Mouse (Mus musculus) liver, embryonic 14.5 days (tissue): ENCODE results near the gene Hrc. TPM values are rescaled to one million over a fixed set of nuclear protein-coding genes. Genes with fewer than 3 reads are reported as not detected.

Experiments used
- ATAC-seq: fragments of 200-750 bp; cut with Nextera tagmentation; 2 replicates; pipeline ENCODE4 v1.8.0; 2017; ENCODE audit warnings: moderate number of reproducible peaks, mild to moderate bottlenecking, moderate library complexity; ENCODE audit not compliant: insufficient read depth
- DNase-seq, 3 experiments: peaks; one replicate each; pipeline ENCODE4 v3.0.0-alpha.2; 2012 to 2013; ENCODE audit warnings: low read depth in 3 of 3, low spot score in 3 of 3
- H3K27ac ChIP-seq: fragments of 300-500 bp; sonication (generic); 2 replicates; pipeline ENCODE4 v1.5.1; 2014; ENCODE audit warnings: moderate library complexity, mild to moderate bottlenecking, control low read depth, inconsistent platforms
- H3K27me3 ChIP-seq: fragments of 300-500 bp; sonication (generic); 2 replicates; pipeline ENCODE4 v1.6.1; 2014; ENCODE audit warnings: mild to moderate bottlenecking, low read length, moderate library complexity; ENCODE audit not compliant: control insufficient read depth, insufficient read depth
- H3K36me3 ChIP-seq: fragments of 300-500 bp; sonication (generic); replicated peaks from 2 replicates; pipeline ENCODE4 v1.6.1; 2014; ENCODE audit warnings: low read depth; ENCODE audit not compliant: control insufficient read depth, insufficient read depth
- H3K4me1 ChIP-seq, 2 experiments: fragments of 200-500 bp in 1 of 2; fragments of 300-500 bp in 1 of 2; sonication (generic) in 1 of 2; replicated peaks; 2 replicates each; pipeline ENCODE4 v1.6.1; 2012 to 2014; ENCODE audit warnings: antibody characterized with exemption in 1 of 2, inconsistent platforms in 1 of 2, low read length in 1 of 2; ENCODE audit not compliant: control insufficient read depth in 2 of 2, insufficient read depth in 2 of 2
- H3K4me2 ChIP-seq: fragments of 300-500 bp; sonication (generic); 2 replicates; pipeline ENCODE4 v1.6.1; 2014; ENCODE audit warnings: low read depth, mild to moderate bottlenecking, control low read depth, moderate library complexity
- H3K4me3 ChIP-seq, 2 experiments: fragments of 200-500 bp in 1 of 2; fragments of 300-500 bp in 1 of 2; sonication (generic) in 1 of 2; 2 replicates each; pipeline ENCODE4 v1.5.1; 2012 to 2014; ENCODE audit warnings: low read depth in 2 of 2, low read length in 2 of 2, mild to moderate bottlenecking in 2 of 2, control low read depth in 1 of 2, inconsistent platforms in 1 of 2, moderate library complexity in 1 of 2; ENCODE audit not compliant: insufficient read depth in 1 of 2
- H3K9ac ChIP-seq: fragments of 300-500 bp; sonication (generic); replicated peaks from 2 replicates; pipeline ENCODE4 v1.6.1; 2014; ENCODE audit warnings: mild to moderate bottlenecking, control low read depth, moderate library complexity
- H3K9me3 ChIP-seq: fragments of 300-500 bp; sonication (generic); 2 replicates; pipeline ENCODE4 v1.6.1; 2016; ENCODE audit warnings: low read length, mixed read lengths; ENCODE audit not compliant: control insufficient read depth
- CTCF ChIP-seq: IDR thresholded peaks from 2 replicates; pipeline ENCODE4 v1.5.1; 2016; ENCODE audit warnings: antibody characterized with exemption, low read depth, control low read depth
- EP300 ChIP-seq: IDR thresholded peaks from 2 replicates; pipeline ENCODE4 v1.6.1; 2016; ENCODE audit warnings: antibody characterized with exemption, low read depth
- WGBS: fragments of 180-500 bp; shearing (Covaris S2); extraction: QIAGEN DNeasy Blood & Tissue Kit; methylation state at CpG from one replicate; pipeline ENCODE4 v1.1.7; 2014; ENCODE audit not compliant: insufficient replicate concordance; 5-methylcytosine and 5-hydroxymethylcytosine counted together
- polyA plus RNA-seq, 2 experiments: library from polyadenylated mRNA; depleted of rRNA in 1 of 2; stranded (reverse) in 1 of 2; unstranded in 1 of 2; fragments of >200 nt; fragmentation: Nextera tagmentation in 1 of 2; extraction: Ambion mirVana in 1 of 2; gene quantifications; 2 replicates each; pipeline versions ENCODE4 v1.2.1 to v1.2.3; 2012 to 2014

Gene Hrc
- polyA plus RNA-seq, 2 experiments, result 0.07 TPM; not detected in 1

- Histone ChIP-seq H3K36me3 (no peaks in the 10 kb centered on the region), H3K9ac (peak overlapping the region; percentile 58), H3K27ac (no peak overlapping the region), H3K9me3 (no peaks in the 10 kb centered on the region), H3K27me3 (peaks cover 66% of the 10 kb centered on the region), H3K4me2 (peak overlapping the region; percentile 83), H3K4me1 (peaks cover 8 to 10% of the 10 kb centered on the region in 2 experiments), H3K4me3 (peak overlapping the region; percentile 54 to 57)
- TF ChIP-seq CTCF (peak; percentile 91), EP300 (no peak)
- DNase-seq (peak; percentile 81 to 86 (median 85)), ATAC-seq (peak; percentile 82)
- under 1% methylated on average over 70 of the region's 70 CpGs for WGBS
These were observed 32.2 kb downstream of the Hrc start for GRCm38 (mm10) chr7:45367020-45367880.

DNA sequence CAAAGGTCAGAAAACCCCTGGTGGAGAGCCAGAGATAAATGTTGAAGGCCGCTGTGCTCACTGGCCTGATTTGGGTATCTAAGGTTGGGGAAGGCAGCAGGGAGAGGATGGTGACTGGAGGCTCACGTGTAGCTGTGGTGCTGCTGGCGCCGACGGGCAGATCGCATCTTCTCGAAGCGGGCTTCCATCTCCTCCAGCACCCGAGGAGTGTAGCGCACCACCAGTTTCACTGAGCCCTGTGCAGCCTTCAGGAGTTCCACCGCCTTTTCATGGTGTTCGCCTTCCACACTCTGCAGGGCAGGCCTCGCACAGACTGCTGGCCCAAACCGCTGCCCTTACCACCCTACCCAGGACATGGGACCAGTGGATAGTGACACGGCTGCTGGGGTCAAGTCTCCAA, 33.1 kb downstream of the Hrc start:
- no peak overlapping the region for H3K4me3 ChIP-seq

DNA sequence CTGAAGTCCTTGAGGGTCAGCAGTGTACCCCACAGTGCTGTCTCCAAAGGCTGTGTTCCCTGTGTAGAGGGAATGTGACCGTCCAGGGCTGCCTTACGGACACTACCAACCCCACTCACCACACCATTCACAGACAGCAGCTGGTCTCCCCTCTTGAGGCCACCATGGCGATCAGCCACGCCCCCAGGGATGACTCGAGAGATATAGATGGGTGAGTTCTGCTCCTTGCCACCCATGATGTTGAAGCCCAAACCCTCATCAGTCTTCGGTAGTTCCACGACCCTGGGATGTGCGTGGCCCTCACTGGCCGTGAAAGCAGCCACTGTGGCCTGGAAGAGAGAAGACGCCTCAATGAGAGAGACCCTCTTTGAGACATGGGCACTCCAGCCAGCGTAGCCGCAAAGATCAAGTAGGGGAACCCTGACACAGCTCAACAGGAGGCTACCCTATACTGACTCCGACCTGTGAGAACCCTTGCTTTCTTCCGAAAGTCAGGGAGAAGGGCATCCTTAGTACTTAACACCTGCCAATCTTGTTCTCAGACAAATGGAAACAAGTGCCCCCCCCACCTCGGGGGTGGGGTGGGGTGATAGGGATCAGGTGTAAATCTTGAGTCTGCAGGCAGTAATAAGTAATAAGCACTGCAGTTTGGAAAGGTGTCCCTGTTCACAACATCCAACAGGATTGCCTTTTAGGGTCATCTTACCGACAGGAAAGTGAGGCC, 34.1 kb downstream of the Hrc start:
- peaks cover 5 to 10% of the 10 kb centered on the region in 2 experiments; a peak in 3 of 4 replicates for H3K4me1 ChIP-seq
- no peak for ATAC-seq
- no peak overlapping the region for H3K4me2 ChIP-seq
- no peak for TF ChIP-seq EP300
- TF ChIP-seq CTCF, result no peak
- peaks cover 47% of the 10 kb centered on the region for H3K27me3 ChIP-seq
- DNase-seq, result no peak
- H3K36me3 ChIP-seq, result peaks cover 10% of the 10 kb centered on the region
- 60% methylated on average over 16 of the region's 16 CpGs for WGBS
- no peak overlapping the region for H3K9ac ChIP-seq
- no peak overlapping the region for H3K27ac ChIP-seq
- no peaks in the 10 kb centered on the region for H3K9me3 ChIP-seq
- H3K4me3 ChIP-seq, result no peak overlapping the region

More for the DNA sequence above, 33.1 kb downstream of the Hrc start:
- Histone ChIP-seq H3K36me3 (peaks cover 2% of the 10 kb centered on the region), H3K4me2 (peak overlapping the region; percentile 83), H3K4me1 (peaks cover 5 to 10% of the 10 kb centered on the region in 2 experiments; a peak in 3 of 4 replicates), H3K9ac (no peak overlapping the region), H3K27me3 (peaks cover 57% of the 10 kb centered on the region), H3K9me3 (no peaks in the 10 kb centered on the region), H3K27ac (no peak overlapping the region)
- DNase-seq, result no peak
- WGBS, result 64% methylated on average over 15 of the region's 15 CpGs
- TF ChIP-seq EP300 (no peak), CTCF (no peak)
- ATAC-seq, result no peak

GRCm38 (mm10) chr7:45369836-45370474, 34.9 kb downstream of the Hrc start:
- Histone ChIP-seq H3K4me3 (peak overlapping the region; percentile 7 to 53), H3K4me1 (peaks cover 5 to 10% of the 10 kb centered on the region in 2 experiments; a peak in 3 of 4 replicates), H3K4me2 (peak overlapping the region; percentile 79), H3K9ac (no peak overlapping the region), H3K27ac (no peak overlapping the region), H3K9me3 (no peaks in the 10 kb centered on the region), H3K36me3 (peaks cover 13% of the 10 kb centered on the region), H3K27me3 (peaks cover 40% of the 10 kb centered on the region)
- no peak for ATAC-seq
- DNase-seq, result no peak
- WGBS, result 8% methylated on average over 52 of the region's 52 CpGs
- no peak for TF ChIP-seq CTCF
- TF ChIP-seq EP300, result no peak
